Mouse (Mus musculus): ENCODE measurements around the gene Rln1.

Gene Rln1

DNA sequence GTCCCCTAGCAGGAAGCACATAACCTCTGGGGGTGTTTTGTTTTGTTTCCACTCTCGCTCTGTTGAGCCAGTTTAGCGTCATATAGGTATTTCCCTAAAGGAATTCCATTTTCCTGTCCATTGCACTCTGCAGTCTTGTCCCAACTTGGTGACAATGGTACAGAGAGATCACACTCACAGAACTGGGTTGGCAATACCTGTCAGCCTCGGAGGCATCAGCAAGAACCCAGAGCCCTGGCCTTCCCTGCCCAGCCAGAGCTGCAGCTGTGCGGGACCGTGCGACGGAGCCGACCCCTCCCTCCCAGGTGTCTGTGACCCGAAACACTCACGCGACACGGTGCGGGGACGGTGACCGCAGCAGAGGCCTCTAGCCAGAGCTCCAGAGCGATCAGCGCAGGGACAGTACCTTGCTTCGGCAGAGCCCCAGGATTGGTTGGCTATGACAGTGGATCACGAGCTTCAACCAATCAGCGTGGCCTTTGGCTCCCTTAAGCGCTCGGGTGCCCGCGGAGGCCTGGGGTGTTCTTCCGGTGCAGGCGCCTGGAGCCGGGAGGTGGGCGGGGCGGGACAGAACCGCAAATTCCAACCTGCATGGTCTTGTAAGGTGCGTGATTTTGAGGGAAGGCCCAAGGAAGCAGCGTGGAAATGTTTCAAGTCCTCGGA, 27.1 kb upstream of the Rln1 start:
- DNase-seq (ENCODE audit: low read depth), result peak; percentile 84

DNA sequence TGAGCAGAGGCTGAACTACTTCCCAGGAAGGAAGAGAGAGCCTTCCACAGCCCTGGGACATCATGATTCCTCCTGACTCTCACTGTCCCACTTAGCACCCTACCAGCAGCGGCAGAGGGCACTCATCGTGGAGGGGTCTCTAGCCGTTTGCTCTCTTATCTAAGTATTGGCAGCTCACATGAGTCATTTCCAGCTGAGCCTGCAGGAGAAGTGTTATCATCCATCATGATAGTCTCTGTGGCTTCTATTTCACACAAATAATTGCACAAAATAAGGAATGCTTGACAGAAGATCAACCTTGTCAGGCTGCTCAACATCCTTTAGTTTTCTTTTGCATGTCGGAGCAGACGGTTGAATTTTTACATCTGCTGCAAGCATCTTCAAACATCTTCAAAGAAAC, 25.8 kb upstream of the Rln1 start:
- peak; percentile 89 for DNase-seq (ENCODE audit: low read depth)

DNA sequence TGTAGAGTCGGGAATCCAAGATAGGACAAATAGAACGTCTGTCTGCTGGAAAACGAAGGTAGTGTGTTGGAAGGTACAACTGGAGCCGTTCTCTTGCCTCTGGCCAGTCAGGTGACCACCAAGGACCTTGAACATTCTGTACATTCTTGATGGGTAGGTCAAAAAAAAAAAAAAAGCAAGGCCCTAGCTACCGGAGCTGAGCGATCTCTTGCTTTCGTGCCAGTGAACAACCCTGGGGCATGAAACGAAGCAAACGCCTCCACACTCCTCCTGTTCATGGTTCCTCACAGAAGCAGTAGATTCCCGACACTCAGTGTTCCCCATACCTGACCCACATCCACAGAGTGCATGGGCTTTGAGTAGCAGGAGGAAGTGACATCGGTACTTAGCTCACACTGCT, 21.8 kb upstream of the Rln1 start:
- no peak for DNase-seq (ENCODE audit: low read depth)

DNA sequence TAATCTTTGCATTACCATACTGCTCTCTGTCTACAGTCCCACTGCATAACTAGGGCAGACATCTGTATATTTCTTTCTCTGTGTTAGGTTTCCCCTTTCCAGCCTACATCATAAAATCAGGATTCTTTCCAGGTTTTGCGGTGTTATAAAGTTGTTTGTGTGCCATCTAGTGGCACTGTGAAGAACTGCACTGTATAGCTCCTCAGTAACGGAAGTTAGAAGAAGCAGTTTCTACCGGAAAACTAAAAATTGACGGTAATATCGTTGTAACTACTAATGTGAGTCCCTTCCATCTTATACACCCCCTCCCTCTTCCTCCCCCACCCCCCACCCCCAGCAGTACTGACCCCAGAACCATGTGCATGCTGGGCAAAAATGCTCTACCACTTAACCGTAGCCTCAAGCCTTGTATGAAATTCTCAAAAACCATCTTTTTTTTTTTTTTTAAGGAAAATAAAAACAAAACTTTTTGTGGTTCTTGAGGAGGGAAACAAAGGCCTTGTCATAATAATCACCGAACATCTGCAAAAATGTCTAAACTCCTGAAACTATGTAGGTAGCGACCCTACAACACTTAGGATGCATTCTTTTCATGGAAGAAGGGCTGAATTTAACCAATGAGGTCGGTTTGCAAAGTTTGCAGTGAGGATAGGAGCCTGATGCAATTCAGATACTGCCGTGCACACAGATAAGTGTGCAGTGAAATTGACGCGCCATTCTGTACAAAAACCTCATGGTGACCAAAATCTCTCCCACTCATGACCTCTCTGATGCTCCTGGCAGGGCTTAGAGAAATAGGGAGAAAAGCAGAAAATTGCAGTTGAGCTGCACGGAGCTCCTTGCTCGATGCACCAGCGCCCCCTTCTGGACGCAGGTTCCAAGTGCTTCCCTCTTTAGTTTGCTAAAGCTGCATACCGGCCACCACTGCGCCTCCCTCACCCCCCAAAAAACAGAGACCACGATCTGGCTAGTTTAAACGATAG, 20.7 kb upstream of the Rln1 start:
- DNase-seq (ENCODE audit: low read depth), result peak; percentile 90

DNA sequence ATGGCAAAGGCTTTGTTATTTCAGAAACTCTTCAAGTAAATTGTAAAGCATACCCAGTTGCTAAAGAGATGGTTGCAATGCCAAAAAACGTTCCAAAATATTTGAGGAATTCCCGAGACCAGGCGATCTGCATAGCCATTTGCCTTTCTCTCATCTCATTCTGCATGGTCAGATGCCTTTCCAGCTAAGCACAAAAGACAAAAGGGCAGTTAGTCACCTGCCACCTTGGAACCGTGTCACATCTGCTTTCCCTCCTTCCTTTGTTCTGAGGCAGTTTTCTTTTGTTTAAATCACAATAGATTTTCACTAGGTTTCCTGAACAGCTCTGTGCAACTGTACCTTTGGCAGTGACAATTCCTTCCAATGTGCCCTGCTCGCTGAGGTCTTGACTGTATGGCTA, 16.5 kb upstream of the Rln1 start:
- no peak for DNase-seq (ENCODE audit: low read depth)

DNA sequence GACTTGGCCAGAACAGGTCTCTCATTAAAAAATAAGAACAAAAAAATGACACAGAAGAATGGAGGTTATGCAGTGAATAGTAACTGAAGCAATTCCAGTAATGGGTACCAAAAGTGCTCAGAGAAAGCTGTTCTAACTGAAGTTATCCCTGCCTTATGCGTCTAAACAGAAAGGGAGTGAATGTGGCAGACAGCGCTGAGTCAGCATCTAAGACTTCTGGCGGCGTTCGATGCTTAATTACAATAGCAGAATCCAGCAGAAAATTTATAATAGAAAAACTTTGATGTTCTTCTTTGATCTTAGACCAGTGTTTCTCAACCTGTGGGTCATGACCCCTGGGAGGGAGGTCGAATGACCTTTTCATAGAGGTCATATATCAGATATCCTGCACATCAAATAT, 11.2 kb upstream of the Rln1 start:
- no peak for DNase-seq (ENCODE audit: low read depth)

DNA sequence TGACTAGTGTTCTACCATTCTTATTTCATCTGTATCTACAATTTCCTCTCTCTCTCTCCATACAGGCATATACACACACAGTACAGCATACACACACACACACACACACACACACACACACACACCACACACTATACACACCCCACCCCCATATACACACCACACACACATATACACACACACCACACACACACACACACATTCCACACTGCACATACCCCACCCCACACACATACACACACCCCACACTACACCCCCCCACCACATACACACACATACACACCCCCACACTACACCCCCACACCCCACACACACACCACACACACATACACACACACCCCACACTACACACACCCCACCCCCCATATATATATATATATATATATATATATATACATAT, 10.4 kb upstream of the Rln1 start:
- no peak for DNase-seq (ENCODE audit: low read depth)

DNA sequence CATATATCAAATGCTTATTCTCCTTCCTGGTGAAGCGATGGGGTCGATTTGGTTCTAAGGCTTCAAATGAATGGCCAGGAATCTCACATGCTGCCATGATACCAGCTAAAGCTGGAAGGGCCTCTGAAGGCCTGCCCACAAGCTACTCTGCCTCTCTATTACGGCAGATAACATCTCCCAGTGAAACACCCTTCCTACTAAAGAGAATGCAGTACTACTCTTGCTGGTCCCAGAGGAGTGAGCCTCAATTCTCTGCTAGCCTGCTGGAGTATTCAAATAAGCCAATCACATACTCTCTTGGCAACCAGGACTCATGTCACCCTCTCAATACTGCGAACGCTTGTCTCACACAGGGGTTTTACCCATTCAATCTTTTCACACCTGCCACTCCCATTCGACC, 7.8 kb upstream of the Rln1 start:
- no peak for DNase-seq (ENCODE audit: low read depth)

DNA sequence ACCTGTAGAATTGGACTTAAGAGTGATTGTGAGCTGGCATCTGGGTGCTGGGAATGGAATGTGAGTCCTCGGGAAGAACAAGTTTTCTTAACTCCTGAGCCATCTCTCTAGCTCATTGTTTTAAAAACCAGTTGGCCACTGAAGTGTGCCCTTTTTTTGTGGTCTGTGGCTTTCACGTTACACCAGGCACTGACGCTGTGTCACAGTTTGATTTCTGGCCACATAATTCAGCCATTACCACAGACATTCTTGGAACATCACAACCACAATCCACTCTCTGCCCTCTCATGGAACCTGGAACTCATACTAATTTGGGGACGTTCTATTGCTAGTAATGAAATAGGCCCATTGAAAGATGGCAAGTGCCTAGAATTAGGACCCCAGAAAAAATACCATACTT, 6.6 kb upstream of the Rln1 start:
- DNase-seq (ENCODE audit: low read depth), result peak; percentile 69

DNA sequence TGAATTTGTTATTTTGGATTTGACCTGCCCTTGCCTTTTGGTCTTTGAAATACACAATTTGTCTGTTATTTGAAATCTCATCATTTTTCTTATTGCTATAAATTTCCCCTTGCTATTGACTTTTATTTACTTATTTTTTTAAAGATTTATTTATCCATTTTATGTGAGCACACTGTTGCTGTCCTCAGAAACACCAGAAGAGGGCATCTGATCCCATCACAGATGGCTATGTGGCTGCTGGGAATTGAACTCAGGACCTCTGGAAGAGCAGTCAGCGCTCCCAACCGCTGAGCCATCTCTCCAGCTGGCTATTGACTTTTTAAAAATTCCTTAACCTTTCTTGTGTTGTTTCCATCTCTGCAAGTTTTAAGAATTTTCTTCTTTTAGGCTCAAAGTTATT, 2.2 kb upstream of the Rln1 start:
- no peak for DNase-seq (ENCODE audit: low read depth)

DNA sequence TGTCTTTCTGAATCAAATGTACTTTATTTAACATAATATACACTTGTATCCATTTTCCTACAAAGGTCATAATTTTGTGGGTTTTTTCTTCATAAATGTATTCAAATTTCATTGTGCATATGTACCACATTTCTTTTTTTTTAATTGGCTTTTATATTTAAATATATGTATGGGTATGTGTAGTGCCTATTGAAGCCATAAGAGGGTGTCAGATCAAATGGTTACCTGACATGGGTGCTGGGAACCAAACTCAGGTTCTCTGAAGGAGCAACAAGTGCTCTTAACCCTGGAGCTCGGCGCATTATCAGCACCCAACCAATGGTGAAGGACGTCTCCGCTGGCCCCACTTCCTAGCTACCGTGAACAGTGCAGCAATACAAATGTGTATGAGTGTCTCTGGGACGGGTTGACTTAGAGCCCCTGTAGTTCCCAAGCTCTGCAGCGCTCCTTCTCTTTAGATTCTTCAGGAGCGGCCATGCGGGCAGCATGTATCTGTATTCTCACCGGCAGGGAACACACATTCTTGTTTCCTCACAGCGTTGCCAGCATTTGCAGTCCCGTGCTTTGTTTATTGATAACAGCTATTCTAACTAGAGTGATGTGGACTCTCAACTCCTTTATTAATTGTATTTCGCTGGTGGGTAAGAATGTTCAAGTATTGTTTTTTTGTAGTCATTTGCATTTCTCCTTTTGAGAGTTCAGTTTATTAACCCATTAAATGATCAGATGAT, 7.5 kb downstream of the Rln1 start:
- no peak for DNase-seq (ENCODE audit: low read depth)

DNA sequence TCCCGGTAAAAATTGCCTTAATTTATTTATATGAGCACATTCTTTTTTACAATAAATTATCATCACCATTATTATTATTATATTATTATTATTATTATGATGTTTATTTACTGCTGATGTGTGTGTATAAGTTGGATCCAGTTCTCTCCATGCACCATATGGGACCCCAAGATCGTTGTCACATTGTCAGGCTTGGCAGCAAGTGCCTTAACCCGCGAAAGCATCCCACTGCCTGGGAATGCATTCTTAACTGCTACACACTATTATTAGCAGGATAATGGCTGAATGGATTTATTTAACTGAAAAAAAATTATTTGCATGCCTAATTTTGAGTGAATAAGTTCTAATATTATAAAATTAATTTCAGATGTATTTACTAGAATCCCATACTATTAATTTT, 8.1 kb downstream of the Rln1 start:
- no peak for DNase-seq (ENCODE audit: low read depth)

DNA sequence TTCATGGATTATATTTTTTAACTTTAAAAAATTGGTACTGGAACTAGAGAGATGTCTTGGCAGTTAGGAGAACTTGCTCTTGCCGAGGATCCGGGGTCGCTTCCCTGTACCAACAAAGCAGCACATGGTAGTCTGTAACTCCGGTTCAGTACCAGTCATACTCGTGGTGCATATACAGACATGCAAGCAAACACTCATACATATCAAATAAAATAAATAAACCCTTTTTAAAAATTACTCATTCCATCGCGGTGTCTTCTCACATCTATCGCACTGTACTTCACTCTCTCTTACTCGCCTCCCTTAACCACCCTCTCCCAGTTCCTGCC, 8.7 kb downstream of the Rln1 start:
- DNase-seq (ENCODE audit: low read depth), result no peak

DNA sequence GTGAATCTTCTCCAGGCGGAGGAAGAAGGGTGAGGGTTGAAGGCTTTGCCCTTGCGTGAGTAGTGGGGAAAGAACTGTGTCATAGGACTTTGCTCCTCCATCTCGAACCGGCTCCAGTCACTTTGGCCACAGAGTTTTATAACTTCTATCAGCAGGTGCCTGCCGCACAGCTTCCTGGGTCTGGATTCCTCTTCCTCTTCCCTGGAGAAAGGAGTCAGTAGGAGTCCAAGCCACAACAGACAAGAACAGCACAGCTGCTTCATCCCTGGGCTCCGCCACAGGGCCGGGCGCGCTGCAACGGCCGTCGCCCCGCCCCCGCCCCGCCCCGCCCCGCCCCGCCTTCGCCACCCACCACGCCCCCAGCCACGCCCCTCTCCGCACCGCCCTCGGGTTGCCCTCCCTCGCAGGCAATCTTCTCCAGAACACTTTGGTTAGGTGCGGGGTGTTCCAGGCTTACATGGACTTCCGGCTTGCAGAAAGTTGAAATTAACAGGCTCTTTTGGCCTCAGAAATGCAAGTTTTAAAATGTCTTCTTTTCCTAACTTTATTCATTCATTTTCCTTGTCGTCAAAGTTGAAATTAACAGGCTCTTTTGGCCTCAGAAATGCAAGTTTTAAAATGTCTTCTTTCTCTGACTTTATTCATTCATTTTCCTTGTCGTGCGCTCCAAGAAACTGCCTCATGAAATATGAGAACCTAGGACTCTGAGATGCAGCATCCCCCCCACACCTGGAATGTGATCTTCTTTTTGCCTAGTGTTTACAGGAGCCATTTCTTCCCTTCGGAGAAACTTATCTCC, 9.2 kb downstream of the Rln1 start, which contains the start of gene Insl6:
TSS of gene Insl6 (minus strand) at position 304 of the 799 bp plus-strand sequence.
- DNase-seq (ENCODE audit: low read depth), result peak; percentile 77

DNA sequence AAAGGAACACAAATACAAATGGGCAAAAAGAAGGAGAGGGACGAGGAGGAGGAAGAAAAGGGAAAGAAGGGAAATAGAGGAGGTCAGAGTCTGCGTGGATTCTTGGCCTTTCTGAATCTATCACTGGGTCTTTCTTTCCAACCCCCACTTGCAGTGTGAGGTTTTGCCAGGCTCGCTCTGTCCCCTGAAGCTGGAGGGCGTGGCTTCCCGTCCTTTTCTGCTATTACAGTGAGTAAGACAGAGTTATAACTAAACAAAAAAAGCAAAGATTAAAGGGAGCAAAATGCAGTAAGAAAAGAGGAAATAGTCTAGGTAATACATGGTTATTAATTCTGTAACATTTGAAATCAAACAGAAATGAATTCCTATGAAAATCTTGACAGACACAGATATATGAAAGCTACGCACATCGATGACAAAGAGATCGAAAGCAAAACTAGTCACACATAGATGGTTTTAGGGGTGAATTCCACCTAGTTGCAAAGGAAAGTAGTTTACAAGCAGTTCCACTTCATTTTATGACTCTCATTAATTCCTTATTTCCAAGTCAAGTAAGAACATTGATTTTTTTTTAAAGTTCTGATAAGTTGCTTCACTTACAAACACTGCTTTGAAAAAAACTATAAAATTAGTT, 10.9 kb downstream of the Rln1 start:
- peak; percentile 71 for DNase-seq (ENCODE audit: low read depth)

DNA sequence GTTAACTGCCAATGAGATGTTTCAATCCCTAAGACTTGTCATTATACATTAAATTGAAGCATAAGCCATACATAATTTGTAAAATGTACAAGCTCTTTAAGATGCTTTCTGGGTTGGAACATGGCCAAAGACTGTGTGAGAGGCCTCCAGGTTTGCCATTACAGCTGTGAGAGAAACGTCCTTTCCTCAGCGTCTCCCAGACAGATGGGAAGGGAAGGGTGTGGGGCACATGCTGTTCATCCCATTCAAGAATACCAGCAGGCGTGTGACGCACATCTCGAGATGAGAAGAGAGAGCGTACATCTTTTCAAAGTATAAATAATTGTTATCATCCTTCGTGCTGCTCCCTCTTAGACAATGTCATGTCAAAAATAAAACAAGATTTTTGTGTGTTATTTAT, 21.8 kb downstream of the Rln1 start:
- DNase-seq (ENCODE audit: low read depth), result no peak

DNA sequence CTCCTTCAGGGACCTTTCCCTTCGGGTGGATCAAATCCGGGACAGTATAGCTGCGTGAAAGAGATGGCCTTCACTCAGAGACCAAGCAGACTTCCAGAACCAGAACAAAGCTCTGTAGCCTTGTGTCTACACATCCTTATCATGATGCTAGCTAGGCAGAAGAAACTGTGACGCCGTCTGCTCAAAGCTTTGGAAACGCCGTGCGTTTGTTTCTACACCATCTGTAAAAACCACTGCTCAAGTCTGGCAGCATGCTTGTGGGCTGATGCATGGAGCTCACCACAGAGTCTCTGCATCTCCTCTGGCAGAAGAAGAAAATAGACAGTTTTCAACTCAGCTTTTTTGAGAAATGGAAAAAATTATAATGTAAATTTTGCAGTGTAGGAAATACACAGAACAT, 22.7 kb downstream of the Rln1 start:
- DNase-seq (ENCODE audit: low read depth), result no peak

DNA sequence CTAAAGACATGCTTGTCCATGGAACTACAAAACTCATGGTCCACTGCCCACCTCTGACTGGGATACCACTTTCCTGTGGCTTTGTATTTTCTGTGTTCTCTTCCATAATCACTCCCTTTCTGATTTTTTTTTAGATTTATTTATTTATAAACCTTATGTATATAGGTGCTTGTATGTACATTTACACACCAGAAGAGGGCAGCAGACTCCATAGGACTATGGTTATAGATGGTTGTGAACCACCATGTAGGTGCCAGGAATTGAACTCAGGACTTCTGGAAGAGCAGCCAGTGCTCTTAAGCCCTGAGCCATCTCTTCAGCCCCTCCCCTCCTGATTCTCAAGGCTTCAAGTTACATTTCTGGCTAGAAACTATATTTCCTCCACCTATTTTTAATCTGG, 25.6 kb downstream of the Rln1 start:
- DNase-seq (ENCODE audit: low read depth), result peak; percentile 23

DNA sequence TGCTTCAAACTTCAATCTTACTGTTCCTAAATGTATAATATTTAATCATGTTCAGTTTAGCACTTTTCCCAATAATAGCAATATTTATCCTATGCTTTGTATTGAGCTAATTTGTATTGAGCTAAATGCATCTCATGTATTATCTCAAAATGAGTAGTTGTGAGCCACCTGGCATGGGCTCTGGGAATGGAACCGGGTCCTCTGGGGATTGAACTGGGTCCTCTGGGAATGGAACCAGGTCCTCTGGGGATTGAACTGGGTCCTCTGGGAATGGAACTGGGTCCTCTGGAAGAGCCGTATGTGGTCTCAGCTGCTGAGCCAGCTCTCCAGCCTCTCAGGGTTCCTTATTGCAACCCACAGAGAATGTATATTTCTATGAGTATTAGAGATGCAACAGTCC, 32.4 kb downstream of the Rln1 start:
- no peak for DNase-seq (ENCODE audit: low read depth)

DNA sequence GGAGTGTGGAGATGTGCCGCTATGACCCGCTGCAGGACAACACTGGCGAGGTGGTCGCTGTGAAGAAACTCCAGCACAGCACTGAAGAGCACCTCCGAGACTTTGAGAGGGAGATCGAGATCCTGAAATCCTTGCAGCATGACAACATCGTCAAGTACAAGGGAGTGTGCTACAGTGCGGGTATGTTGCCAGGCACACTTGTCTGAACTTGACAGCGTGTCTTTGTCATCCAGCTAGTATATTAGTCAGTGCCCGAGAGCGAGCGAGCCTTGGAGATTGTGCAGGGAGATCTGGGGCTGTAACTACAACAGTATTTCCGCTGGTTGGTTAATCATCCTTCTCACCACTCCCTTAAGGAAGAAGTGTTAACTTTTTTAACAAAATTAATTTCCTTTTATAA, 33.6 kb downstream of the Rln1 start:
- no peak for DNase-seq (ENCODE audit: low read depth)

DNA sequence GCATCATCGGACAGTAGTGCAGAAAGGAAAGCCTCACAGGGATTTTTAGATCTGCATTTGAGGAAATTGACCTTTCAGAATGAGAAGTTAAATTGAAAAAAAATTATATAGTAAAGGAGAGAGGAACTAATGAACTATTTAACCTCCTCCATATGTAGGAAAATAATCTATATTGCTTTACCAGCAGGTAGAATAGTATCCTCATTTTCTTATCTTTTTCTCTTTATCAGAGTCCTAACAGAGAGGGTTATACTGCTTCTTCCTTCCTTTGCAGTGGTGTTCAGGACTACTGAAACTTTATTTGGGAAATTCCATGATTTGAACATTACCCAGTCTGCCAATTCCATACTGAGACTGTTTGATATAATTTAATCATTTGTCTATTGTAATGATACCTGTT, 37.1 kb downstream of the Rln1 start:
- DNase-seq (ENCODE audit: low read depth), result no peak

DNA sequence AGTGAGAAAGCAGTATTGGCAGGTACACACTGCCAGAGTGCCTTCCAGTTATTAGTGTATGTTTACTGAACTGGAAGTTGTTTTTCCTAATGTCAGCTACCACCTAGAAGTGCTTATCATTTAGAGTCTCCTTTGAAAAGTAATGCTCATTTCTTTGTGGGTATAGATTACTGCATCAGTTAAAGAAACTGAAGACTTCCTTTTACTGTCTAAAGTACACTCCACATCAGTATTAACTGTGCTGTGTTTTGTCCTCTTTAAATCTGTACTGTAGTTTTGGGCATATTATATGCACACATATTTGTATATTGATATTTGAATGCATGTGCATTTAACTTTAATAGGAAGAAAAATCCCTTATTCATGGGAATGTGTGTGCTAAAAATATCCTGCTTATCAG, 38.3 kb downstream of the Rln1 start:
- DNase-seq (ENCODE audit: low read depth), result no peak

Measured in 416B (cell line).